Mouse (Mus musculus) cerebellum, adult 2 months (tissue): Measurements from ENCODE around the gene Aox3. TPM values are rescaled to one million over a fixed set of nuclear protein-coding genes. Genes with fewer than 3 reads are reported as not detected.

Experiments
- DNase-seq, 2 experiments: peaks; one replicate each; pipeline ENCODE4 v3.0.0; 2021
- H3K27ac ChIP-seq: fragments of 200-500 bp; 2 replicates; pipeline ENCODE4 v1.5.1; 2012; ENCODE audit warnings: low read length, control low read depth, inconsistent platforms; ENCODE audit not compliant: insufficient read depth
- H3K27me3 ChIP-seq: fragments of 200-500 bp; 2 replicates; pipeline ENCODE4 v1.6.1; 2012; ENCODE audit warnings: inconsistent platforms, mild to moderate bottlenecking, low read length, moderate library complexity; ENCODE audit not compliant: control insufficient read depth, insufficient read depth
- H3K4me1 ChIP-seq: fragments of 200-500 bp; 2 replicates; pipeline ENCODE4 v1.6.1; 2011; ENCODE audit warnings: low read length; ENCODE audit not compliant: control insufficient read depth, insufficient read depth
- H3K4me3 ChIP-seq: fragments of 200-500 bp; replicated peaks from 2 replicates; pipeline ENCODE3; 2011; ENCODE audit warnings: mild to moderate bottlenecking, low read depth, low read length, control low read depth; ENCODE audit not compliant: insufficient read depth
- CTCF ChIP-seq: fragments of 200-500 bp; IDR thresholded peaks from 2 replicates; pipeline ENCODE4 v1.5.1; 2011; ENCODE audit warnings: low read depth, mild to moderate bottlenecking, control low read depth, low read length, moderate library complexity, borderline replicate concordance; ENCODE audit not compliant: insufficient read depth
- POLR2A ChIP-seq: fragments of 200-500 bp; IDR thresholded peaks from 2 replicates; pipeline ENCODE4 v1.6.1; 2011; ENCODE audit warnings: low read length, control low read depth, borderline replicate concordance; ENCODE audit not compliant: insufficient read depth
- WGBS: fragments of 180-500 bp; shearing (Covaris S2); methylation state at CpG from one replicate; pipeline ENCODE4 v1.1.7; 2018; 5-methylcytosine and 5-hydroxymethylcytosine counted together
- polyA plus RNA-seq: library from polyadenylated mRNA; depleted of rRNA; stranded (reverse); fragments of >200 nt; gene quantifications from 2 replicates; pipeline ENCODE4 v1.2.3, GENCODE M21; 2012

Gene Aox3
- polyA plus RNA-seq, 1 experiment = 0.33 TPM

DNA sequence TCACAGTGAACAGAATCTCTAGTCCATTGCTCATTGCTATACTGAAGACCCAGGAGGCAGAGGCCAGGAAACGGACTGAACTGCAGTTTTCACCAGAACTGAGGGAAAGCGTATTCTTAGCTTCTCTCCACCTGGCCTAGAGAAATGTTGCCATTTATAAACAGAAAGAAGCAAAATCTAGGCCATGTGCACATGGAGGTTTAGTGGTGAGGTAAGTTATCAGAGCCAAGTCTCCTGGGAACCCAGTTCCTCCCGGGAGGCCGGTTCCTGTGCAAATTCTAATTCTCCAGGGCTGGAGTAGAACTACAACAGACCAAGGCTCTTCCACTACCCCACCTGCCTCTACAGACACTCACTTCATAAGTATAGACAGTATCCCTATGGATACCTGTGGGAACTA, 116.8 kb downstream of the Aox3 start:
- 38% methylated on average over 4 of the region's 4 CpGs for WGBS
- H3K27ac ChIP-seq = no peak overlapping the region
- H3K4me1 ChIP-seq = no peaks in the 10 kb centered on the region
- H3K27me3 ChIP-seq = no peaks in the 10 kb centered on the region
- DNase-seq = peak in 1 of 2 experiments; percentile 11
- no peak overlapping the region for H3K4me3 ChIP-seq
- TF ChIP-seq CTCF (no peak), POLR2A (no peak)

DNA sequence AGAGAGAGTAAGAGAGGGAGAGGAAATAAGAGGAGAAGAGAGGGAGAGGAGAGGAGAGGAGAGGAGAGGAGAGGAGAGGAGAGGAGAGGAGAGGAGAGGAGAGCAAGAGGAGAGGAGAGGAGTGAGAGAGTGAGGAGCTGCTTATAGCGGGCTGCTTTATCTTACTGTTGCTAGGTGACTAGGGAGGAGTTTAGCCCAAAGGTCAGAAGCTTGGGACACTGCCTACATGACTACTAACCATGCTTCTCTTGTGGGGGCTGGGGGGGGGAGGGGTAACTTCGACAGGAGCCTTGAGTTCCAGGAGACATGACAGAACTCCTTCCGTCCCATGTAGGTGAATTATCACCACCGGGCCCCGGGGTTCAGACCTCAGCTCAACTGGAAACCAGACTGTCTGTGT, 117.6 kb downstream of the Aox3 start:
- TF ChIP-seq CTCF = no peak
- TF ChIP-seq POLR2A = no peak
- no peak overlapping the region for H3K27ac ChIP-seq
- no peak overlapping the region for H3K4me3 ChIP-seq
- no peaks in the 10 kb centered on the region for H3K27me3 ChIP-seq
- no peaks in the 10 kb centered on the region for H3K4me1 ChIP-seq
- WGBS = 60% methylated on average over 5 of the region's 5 CpGs
- DNase-seq = no peak

DNA sequence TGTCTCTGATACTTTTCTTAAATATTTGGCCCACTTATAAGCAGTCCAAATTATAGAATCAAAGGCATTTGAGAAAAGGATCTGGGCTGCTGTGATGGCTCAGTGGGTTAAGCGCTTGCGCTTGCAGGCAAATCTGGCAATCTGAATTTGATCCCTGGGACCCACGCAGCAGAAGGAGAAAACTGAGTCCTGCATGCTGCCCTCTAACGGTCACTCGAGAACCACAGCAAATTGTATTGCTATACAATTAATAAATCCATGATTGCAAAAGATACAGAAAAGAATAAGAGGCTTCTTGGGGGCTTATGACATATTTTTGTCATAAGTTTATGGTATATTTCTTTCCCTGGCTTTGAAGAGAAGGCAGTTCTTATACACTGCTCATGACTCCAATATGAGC, 122.5 kb downstream of the Aox3 start:
- Histone ChIP-seq H3K27me3 (no peaks in the 10 kb centered on the region), H3K4me3 (no peak overlapping the region), H3K4me1 (no peaks in the 10 kb centered on the region), H3K27ac (no peak overlapping the region)
- WGBS = 45% methylated on average over 5 of the region's 5 CpGs
- TF ChIP-seq CTCF = no peak
- TF ChIP-seq POLR2A = no peak
- no peak for DNase-seq

DNA sequence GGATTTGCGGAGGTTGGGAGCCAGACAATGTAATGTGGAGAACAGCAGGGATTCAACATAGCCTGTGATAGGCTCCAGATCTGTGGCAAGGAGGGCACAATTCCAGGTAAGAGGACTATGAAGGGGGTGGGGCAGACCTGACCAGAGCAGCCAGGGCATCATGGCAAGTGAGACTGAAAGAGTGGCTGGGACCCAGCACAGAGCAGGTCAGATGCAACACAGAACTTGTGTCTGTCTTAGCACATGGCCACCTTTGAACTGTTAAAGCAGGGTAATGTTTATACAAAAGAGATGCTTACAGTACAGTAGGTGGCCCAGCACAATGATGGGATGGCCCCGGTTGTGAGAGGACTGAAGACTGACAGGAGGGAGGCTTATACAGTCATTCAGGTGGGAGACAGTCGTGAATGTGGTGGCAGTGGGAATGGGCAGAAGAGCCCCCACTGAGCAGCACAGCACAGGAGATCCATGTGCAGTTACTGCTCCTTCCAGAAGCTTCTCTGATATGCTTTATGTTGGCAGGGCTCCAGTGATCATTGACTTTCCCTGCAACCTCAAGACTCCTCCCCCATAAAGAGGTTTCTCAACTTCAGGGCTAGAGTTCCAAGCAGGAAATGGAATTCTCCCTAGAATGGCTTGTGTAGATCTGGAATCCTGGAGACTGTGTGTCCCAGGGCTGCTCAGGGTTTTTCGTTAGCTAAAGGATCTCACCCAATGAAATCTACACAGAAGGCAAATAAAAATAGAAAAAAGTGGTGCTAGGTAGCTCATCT, 124.8 kb downstream of the Aox3 start:
- TF ChIP-seq POLR2A (no peak), CTCF (no peak)
- no peaks in the 10 kb centered on the region for H3K4me1 ChIP-seq
- 68% methylated on average over 4 of the region's 4 CpGs for WGBS
- no peaks in the 10 kb centered on the region for H3K27me3 ChIP-seq
- no peak overlapping the region for H3K27ac ChIP-seq
- no peak overlapping the region for H3K4me3 ChIP-seq
- no peak for DNase-seq

DNA sequence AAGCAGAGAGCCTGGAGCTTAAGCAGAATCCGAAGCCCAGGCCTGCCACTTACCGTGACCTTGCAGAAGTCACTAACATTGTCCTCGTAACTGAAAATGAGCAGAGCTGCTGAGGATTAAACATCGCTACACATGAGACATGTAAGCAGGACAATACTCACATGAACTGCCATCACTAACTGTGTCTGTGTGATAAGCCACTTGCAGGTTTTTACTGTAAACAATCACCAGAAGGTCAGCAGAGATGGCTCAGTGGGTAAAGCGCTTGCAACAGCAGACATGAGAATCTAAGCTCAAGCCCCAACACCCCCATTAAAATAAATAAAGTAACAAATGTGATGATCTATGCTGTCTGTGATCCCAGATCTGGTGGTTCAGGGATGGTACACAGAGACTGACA, 125.5 kb downstream of the Aox3 start:
- H3K4me1 ChIP-seq = no peaks in the 10 kb centered on the region
- WGBS = 93% methylated on average over 5 of the region's 5 CpGs
- DNase-seq = no peak
- no peak overlapping the region for H3K27ac ChIP-seq
- H3K4me3 ChIP-seq = no peak overlapping the region
- H3K27me3 ChIP-seq = no peaks in the 10 kb centered on the region
- TF ChIP-seq POLR2A = no peak
- TF ChIP-seq CTCF = no peak

DNA sequence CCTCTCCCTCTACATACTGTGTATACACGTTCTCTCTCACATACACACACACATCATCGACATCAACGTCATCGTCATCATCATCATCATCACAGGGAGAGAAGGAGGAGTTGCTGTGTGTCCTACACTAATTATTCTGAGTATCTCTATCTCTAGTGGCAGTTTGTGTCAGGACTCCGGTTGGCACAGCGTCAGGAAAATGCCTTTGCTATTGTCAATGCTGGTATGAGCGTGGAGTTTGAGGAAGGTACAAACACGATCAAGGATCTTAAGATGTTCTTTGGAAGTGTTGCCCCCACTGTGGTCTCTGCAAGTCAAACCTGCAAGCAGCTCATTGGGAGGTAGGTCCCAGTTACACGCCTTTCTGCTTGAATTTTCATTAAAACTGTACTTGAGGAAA, 126.0 kb downstream of the Aox3 start:
- H3K27ac ChIP-seq = no peak overlapping the region
- no peaks in the 10 kb centered on the region for H3K4me1 ChIP-seq
- DNase-seq = no peak
- TF ChIP-seq POLR2A = no peak
- no peak for TF ChIP-seq CTCF
- no peaks in the 10 kb centered on the region for H3K27me3 ChIP-seq
- 90% methylated on average over 9 of the region's 9 CpGs for WGBS
- H3K4me3 ChIP-seq = no peak overlapping the region

DNA sequence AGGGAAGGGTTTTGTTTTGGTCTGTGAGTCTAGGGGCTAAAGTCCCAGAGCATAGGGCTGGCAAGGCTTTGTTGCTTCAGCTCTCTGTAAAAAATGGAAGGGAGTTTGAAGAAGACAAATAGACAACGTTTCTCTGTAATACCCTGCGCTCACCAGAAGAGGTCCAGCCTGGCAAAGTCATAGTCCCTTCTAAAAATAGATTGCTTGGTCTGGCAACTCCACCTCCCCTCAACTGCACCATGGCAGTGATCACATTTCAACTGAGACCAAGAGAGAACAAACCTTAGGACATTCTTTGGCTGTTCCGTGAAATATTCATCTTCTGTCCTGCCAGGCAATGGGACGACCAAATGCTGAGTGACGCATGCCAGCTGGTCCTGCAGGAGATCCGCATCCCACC, 127.4 kb downstream of the Aox3 start:
- no peak overlapping the region for H3K4me3 ChIP-seq
- 44% methylated on average over 6 of the region's 6 CpGs for WGBS
- no peak for DNase-seq
- H3K27me3 ChIP-seq = no peaks in the 10 kb centered on the region
- TF ChIP-seq CTCF (0 out of 2 replicates have a peak, but pooled peaks have one; percentile 8), POLR2A (no peak)
- H3K4me1 ChIP-seq = no peaks in the 10 kb centered on the region
- no peak overlapping the region for H3K27ac ChIP-seq

DNA sequence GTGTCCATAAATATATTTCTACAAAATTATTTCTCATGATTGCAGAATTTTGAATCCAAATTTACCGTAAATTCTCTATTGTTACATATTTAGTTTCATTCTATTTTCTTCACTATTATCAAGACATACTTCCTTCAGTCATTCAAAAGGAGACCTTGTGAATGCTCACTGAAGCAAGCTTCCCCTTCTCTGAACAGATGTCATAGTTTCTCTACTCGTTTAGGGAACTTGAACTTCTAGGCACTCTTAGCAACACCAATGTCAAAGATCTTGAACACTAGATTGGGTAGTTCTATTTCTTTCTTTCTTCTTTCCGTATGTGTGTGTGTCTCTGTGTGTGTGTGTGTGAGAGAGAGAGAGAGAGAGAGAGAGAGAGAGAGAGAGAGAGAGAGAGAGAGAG, 131.6 kb downstream of the Aox3 start:
- no peak for DNase-seq
- no peaks in the 10 kb centered on the region for H3K27me3 ChIP-seq
- WGBS = 75% methylated on average over 3 of the region's 3 CpGs
- no peak overlapping the region for H3K4me3 ChIP-seq
- no peaks in the 10 kb centered on the region for H3K4me1 ChIP-seq
- no peak overlapping the region for H3K27ac ChIP-seq
- TF ChIP-seq POLR2A (no peak), CTCF (no peak)
